Mouse (Mus musculus) embryo, embryonic 10.5 days (tissue): ENCODE measurements around the gene Mypn.

Source experiments
- DNase-seq: peaks from one replicate; pipeline ENCODE4 v3.0.0-alpha.2; 2015; ENCODE audit warnings: low spot score

The Mypn gene

DNA sequence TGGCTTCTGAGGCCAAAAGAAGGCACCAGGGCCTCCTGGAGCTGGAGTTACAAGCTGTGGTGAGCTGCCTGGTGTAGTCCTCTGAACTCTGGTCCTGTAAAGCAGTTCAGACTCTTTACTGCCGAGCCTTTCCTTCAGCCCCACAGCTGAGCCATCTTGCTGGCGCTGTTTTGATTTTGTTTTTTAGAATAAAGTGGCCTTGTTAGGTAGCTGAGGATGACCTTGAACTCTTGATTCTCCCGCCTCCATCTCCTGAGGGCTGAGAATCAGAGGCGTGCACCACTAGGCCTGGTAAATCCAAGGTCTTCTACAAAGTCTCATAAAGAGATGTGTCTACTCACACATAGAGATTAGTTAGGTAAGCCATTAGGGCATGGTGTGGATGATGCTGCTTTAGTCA lies 49.0 kb downstream of the Mypn start:
- DNase-seq: no peak

DNA sequence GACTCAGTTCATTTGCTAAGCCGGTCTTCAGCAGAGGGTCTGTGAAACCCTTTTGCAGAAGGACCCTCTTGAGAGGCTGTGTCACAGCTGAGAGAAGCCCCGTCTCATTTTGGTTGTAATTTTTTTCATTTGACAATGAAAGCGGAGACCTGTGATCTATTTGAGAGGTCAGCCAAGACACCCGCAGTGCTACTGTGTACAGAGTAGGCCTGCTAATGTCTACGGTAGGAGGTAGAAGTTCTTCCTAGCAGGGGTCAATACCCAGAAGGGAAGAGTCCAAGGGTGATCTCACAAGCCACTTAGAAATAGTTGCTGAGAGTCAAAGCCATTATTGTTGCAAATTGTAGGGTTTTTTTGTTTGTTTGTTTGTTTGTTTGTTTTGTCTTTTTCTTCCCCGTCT lies 49.5 kb downstream of the Mypn start:
- DNase-seq: no peak

DNA sequence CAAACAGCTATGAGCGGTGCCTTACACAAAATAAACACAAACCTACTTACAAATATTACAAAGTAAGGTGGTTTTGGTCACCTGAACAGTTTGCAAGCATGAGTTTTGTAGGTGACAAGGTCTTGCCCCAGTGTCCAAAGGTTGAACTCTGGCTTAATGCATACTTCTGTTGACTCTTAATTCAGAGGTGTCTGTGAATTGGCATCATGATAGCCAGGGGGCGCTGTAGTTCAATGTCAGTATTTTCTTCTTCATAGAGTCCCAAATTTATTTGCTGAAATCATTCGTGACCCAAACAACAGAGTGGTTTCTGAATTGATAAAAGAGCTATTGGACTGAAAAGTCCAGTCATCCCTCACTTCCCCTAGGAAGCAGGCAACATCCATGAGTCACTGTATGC lies 50.2 kb downstream of the Mypn start:
- DNase-seq: peak; percentile 82

DNA sequence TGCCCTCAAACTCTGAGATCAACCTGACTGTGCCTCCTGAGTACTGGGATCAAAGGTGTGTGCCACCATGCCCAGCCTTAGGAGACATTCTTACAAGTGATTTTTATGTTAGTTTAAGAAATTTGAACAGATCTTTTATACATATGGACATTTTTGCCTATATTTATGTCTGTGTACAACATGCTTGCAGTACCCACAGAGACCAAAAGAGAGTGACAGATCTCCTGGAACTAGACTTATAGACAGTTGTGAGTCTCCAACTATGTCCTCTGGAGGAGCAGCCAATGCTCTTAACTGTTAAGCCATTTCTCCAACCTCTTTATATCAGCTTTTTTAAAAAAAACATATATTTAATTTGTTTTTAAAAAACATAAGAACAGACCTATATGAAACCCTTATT lies 51.4 kb downstream of the Mypn start:
- no peak for DNase-seq

DNA sequence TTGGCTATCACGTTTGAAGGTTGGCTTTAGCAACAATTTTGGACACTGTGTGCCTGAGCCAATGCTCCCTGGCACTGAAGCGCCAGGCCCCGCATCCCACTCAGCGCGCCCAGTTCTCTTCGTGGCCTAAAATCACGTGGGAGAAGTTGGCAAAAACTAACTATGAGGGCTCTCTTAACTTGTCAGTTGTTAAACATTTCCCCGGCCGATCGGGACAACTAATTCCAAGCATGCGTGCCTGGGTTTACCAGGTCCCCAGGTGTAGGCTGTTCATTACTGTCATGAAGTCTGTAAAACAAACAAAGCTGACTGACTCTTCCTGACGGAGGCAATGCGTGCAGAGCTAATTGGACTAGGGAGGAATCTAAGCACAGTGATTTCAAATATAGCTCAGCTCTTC lies 61.1 kb downstream of the Mypn start:
- no peak for DNase-seq

DNA sequence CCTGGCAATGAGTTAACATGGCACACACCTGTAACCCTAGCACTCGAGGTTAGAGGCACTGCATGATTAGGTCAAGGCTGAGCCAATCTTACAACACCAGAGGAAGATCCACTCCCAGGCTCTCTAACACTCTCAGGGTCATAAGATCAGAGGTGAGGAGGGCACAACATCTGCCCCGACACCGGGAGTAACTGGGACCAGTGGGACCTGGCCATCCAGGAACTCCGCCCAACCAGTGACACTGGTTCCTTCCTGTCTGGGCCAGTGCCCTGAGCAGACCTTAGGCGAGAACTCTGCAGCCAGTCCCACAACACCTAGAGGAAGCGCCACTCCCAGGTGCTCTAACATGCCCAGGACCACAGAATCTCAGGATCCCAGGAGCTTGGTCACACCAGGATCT lies 67.3 kb downstream of the Mypn start:
- no peak for DNase-seq

DNA sequence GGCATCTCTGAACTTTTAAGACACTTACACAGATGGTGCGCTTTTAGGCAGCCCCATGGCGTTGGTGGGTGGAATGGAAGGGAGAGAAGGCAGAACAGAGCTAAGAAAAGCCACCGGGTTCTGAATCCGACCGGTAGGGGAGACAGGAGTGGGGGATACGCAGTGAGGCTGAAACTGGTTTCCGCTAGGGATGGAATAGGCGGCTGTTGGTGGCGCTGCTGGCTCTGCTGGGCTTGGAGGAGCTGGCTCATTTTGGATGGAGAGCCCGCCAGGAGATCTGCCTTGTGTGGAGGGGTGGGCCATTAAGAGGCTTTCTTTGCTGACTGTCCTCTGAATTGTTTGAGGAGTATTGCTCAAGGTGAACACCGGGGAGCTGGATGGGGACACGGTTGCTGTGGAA lies 68.1 kb downstream of the Mypn start:
- DNase-seq: no peak

DNA sequence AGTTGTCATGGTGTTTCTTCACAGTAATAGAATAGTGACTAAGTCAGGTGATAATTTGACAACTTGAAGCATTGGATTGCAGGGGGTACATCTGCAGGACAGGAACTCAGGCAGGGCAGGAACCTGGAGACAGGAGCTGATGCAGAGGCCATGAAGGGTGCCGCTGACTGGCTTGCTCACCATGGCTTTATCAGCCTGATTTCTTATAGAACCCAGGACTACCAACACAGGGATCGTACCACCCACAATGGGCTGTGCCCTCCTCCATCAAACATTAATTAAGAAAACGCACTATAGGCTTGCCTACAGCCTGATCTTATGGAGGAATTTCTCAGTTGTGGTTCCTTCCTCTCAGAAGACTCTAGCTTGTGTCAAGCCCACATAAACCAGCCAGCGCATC lies 70.4 kb downstream of the Mypn start:
- DNase-seq: no peak

DNA sequence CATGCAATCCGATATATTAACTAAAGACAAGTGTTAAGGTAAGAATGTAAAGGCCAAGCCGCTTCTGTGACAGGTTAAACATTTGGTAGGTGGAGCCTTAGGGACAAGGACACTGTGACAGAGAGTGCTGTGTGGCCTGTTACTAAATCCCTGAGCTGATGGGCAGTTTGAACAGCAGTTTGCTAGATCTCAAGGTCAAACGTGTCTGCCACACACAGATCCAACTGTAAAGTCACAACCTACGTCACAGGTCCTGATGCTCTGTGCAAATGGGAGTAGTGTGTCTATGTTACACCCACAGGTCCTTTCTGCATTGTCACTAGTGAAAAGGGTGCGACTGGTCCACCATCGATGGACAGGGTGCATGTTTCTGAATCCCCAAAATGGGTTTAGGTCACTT lies 71.4 kb downstream of the Mypn start:
- DNase-seq: no peak

DNA sequence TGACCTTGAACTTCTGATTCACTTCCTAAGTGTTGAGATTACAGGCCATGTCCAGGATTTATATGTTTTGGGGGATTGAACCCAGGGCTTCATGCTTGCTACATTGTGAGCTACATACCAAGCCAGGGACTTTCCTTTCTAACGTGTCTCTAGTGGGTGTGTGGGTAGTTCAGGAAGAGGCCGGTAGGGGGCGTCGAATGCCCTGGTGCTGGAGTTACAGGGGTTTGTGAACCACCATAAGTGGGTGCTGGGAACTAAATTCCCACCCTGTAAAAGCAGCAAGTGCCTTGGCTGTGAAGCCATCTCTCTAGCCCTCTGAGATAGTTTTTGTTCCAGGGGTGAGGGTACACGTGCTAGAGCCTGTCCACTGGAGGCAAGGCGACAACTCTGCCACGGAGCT lies 73.3 kb downstream of the Mypn start:
- no peak for DNase-seq

DNA sequence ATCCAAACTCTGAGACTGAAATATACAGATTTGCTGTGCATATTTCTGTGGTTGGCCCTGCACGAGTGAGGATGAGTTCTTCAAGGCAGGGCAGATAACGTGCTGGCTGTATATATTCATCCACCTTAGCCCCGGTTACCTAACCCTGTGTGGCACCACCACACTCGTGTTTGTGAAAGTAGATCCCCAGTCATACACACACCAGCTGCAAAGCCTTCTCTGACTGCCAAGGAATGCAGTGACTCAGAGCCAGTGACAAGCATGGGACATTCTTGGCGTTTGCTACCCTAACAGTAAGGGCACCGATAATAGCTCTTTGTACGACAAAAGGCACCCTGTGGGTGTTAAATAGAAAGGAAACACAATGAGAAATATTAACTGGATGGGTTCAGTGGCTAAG lies 75.5 kb downstream of the Mypn start:
- no peak for DNase-seq

DNA sequence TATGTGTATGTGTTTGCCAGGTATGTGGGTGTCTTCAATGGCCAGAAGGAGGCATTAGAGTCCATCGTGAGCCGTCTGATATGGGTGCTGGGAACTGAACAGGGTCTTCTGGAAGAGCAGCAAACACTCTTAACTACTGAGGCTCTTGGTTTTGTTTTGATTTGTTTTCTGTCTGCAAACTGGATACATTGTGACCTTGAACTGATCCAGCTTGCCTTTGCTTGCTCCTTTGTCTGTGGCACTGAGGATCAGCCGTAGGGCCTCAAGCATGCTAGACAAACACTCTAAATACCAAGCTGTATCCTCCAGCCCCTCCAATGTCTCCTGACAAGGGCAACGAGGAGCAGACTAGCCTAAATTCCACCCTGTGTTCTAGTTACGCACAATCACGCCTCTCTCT lies 76.6 kb downstream of the Mypn start:
- no peak for DNase-seq

DNA sequence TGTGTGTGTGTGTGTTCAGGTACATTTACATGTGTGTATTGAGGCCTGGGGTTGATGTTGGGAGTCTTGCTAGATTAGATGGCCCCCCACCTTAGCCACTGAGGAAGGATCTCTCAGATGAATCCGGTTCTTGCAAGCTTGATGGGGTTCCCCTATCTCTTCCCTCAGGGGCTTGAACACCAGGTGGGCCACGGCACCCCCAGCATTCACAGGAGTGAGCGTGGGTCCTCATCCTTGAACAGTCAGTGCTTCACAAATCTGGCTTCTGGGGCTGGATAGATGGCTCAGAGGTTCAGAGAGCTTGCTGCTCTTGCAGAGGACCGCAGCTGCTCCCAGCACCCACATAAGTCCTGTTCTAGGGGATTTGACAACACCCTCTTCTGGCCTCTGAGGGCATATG lies 77.6 kb downstream of the Mypn start:
- no peak for DNase-seq

DNA sequence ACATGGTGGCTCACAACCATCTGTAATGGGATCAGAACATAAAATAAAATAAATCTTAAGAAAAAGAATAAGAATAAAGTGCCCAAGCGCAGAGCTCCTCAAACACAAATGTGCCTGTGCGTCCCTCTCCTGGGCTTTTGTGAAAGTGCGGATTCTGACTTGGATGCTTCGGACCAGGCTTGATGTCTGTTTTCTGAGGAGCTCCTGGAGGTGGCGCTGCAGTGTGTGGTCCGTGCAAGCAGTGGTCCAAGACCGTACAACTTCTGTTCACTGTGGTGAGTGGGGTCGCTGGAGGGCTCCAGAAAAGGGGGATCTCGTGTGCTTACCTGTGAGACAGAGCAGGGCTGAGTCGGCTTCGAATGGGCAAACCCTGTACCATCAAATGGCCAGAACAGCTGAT lies 78.4 kb downstream of the Mypn start:
- DNase-seq: peak; percentile 51

DNA sequence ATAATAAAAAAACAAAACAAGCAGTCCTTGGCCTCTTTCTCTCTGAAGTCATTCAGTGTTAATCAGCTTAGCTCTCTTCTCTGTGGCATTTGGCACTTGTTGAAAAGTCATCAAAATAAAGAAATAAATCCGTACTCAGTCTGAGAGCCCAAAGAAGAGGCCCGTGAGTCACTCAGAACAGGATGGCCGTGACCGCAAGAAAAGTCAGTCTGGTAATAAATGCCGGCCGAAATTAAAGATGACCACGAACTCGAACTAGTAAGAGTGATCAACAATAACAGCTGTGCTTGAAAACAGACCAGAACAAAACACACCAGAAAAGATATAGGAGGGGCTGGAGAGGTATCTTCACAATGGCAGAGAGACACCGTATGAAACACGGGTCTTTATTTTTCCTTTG lies 79.7 kb downstream of the Mypn start:
- no peak for DNase-seq

DNA sequence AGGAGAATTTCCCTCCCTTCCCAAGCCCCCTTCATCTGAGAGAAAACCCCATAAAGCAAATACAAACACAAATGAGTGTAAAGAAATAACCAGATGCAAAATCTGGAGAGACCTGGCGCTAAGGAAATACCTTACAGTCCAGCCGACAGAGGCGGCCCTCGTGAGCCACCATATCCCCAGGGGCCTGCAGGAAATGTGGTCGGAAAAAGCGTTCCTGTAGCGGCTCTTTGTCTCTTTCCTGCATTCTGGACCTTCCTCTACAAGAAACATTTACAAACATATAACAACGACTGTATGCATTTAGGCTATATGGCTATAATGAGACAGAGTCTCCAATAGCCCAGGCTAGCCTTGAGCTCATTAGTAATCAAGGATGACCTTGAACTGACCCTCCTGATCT lies 80.6 kb downstream of the Mypn start:
- DNase-seq: no peak

DNA sequence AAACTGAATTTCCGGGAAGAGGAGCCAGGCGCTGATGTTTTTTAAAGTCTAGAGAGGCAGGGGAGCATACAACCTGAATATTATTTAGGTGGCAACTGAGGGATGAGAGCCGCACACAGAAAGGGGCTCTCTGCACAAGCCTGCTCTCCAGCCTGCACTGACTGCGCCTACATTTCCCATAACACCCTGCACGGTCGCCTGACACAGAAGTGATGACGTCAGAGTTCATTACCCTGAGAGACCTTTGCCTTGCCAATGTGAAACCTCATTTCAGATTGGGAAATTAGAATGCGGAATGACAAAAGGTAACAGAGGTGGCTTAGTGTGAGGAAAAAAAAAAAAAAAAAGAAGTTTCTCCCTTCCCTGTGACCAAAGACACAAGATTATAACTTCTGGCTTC lies 81.2 kb downstream of the Mypn start:
- DNase-seq: peak; percentile 76

DNA sequence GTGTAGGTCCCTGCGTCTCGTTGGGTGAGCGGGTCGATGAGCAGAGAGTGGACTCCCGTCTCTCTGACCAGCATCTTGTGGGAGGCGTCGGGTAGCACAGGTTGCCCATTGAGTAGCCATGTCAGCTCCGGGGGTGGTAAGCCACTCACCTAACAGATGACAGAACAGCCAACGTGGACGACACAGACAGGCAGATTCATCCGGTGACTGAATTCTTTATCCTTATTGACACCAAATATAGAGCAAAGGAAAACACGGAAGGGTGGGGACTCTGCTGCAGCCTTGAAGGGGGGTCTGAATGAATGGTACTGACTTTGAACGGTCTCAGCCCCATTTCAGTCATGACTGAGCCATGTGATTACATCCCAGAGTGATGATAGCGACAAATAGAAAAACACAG lies 81.8 kb downstream of the Mypn start:
- DNase-seq: no peak

DNA sequence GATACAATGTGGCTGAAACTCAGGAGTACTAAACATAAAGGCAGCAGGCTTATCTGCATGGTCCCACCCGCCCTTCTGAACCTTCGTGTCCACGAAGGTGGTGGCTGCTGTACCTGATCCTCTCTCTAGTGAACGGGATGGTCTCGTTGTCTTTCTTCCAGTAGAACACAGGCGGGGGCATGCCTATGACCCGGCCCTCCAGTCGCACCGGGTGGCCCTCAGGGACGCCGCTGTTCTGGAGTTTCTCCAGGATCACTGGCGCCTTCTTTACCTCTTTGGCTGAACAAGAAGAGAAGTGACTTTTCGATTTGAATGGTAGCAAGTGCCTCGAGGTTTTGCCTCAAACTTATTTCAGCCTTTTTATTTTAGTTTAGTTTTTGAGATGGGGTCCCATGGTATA lies 83.8 kb downstream of the Mypn start:
- DNase-seq: no peak

DNA sequence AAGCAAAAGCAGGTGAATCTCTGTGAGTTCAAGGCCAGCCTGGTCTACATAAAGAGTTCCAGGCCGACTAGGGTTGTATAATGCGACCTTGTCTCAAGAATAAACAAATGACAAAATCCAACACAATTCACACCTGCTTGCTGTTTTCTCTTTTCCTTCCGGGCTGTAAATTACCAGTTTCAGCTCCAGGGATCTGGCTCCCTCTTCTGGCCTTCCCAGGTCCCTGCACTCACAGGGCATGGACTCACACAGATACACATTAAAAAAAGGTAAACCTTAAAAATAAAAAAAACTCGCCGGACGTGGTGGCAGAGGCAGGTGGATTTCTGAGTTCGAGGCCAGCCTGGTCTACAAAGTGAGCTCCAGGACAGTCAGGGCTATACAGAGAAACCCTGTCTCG lies 86.2 kb downstream of the Mypn start:
- DNase-seq: no peak

DNA sequence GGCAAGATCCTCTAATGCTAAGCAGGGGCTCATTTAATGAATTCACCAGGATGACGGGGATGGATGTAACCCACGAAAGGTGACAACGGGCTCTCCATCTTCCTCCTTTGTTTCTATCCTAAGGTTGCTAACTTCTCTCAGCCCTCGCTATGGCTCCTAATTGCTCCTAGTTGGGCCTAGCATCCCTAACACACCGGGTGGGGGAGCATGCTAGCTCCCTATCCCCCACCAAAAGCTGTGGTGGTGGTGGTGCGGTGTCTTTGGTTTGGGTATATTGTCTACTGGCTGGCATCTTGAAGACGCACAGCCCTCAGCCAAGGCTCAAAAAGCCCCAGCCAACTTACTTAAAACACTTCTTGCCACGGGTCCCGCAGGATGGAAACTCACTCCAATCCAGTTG lies 87.4 kb downstream of the Mypn start:
- DNase-seq: no peak

DNA sequence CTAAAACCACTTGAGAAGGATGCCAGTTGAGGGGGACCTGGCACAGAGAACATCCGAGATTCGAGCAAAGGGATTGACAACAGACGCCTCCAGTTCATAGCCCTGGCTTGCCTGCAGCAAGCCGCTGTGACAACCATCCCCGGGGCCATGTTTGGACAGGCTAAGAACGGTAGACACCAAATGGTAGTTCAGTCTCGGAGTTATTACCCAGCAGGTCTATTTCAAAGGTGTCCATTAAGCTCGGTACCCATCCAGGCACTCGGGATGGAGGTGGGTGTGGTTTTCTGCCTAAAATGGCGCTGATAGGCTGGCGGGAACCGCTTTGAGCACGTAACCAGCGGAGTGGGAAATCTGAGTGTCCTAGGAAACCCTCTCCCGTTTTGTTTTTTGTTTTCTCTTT lies 87.9 kb downstream of the Mypn start:
- no peak for DNase-seq

DNA sequence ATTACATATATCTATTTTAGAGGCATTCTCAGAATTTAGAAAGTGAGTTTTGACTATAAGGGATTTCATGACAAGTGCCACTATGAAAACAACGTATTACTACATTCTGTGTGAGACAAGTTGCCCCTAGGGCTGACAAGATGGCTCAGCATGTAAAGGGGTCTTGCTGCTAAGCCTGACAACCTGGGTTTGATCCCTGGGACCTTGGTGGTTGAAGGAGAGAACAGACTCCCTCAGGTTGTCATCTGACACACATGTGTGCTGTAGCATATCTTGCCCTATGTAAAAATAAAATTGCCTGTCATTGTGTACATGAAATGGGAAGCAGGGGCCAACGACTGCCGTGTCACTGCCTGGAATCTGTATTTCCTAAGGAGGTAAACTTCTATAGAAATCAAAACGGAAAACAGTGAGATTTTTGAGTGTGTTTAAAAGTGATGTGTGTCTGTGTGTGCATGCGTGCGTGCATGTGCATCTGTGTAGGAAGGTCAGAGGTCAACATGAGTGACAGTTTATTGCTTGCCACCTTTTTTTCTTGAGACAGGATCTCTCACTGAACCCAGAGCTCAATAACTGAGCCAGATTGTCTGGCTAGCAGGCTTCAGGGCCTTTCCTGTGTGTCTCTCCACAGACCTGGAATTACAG lies 89.9 kb downstream of the Mypn start:
- no peak for DNase-seq

DNA sequence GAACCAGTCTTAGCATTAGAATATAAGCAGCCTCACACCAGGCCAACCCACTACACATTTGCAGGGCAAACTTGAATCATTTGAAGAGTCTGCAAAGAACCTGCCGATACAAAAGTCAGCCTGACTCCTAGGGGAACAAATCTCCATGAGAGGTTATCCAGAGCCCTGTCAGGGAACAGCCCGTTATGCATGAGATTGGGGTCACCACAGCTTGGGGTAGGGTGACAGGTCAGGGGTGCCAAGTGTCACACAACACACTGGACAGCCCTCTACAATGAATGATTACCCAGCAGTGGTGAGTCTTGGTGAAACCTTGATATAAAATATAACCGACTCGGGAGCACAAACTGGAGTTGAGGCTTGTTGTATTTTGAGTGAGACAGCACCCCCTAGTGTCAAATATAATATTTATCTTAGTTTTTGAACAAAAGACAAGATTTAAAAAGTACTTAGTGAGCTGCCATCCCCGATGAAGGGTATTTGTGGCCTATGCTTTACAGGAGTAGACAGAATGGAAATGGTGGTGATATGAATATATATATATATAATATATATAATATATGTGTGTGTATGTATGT lies 90.6 kb downstream of the Mypn start:
- DNase-seq: peak; percentile 76

DNA sequence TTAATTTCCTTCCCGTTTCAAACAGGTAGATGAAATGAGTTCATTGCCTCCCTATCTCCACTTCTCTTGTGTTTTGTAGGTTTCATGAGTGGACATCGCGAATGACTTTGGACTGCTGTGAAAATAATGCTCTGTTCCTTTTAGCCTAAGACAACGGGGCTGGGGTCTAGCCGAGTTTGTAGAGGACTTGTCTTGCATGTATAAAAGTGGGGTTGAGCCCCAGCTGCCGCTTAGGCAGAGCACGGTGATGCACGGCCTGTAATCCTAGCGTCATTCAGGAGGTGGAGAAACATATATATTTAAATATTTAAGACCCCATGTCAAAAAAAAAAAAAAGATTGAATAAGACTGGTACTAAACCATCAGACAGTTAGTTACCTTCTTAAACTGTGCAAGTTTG lies 103.1 kb downstream of the Mypn start:
- no peak for DNase-seq
